In genomic region chr11:102566290-102566689, GRCm38 (mm10) we compare ENCODE assay signal across 34 mouse cellular contexts. TPM values are rescaled to one million over a fixed set of nuclear protein-coding genes. Genes with fewer than 3 reads are reported as not detected.
"Had no signal": no experiment of that assay in that cellular context is flagged by ENCODE, and none has a peak within 500 bp of the region (broad histone marks: within the 10 kb centered on the region; RNA-seq: fewer than 3 reads in every experiment).

No protein-coding gene starts in this region.

- H3K9me3 ChIP-seq: limb, embryonic 10.5 days; limb, embryonic 12.5 days; limb, embryonic 13.5 days; limb, embryonic 15.5 days; liver, embryonic 15.5 days; lung, embryonic 15.5 days; megakaryocyte, embryonic 14.5 days; midbrain, embryonic 10.5 days; midbrain, embryonic 12.5 days; midbrain, embryonic 13.5 days; midbrain, embryonic 15.5 days; neural tube, embryonic 12.5 days; neural tube, embryonic 13.5 days had no signal

- H3K9ac ChIP-seq: limb, embryonic 12.5 days; limb, embryonic 13.5 days; limb, embryonic 15.5 days; liver, embryonic 15.5 days; liver, postnatal 0 days; lung, embryonic 14.5 days; lung, embryonic 15.5 days; midbrain, embryonic 12.5 days; midbrain, embryonic 13.5 days; midbrain, embryonic 15.5 days; neural tube, embryonic 12.5 days; neural tube, embryonic 13.5 days had no signal

- ATAC-seq: liver, postnatal 0 days; lung, postnatal 0 days; midbrain, embryonic 13.5 days; midbrain, embryonic 15.5 days; midbrain, embryonic 16.5 days had no signal

- H3K4me2 ChIP-seq: limb, embryonic 12.5 days; limb, embryonic 13.5 days; limb, embryonic 15.5 days; lung, embryonic 14.5 days; midbrain, embryonic 11.5 days; midbrain, embryonic 12.5 days; midbrain, embryonic 13.5 days; midbrain, embryonic 15.5 days; neural tube, embryonic 12.5 days; neural tube, embryonic 13.5 days had no signal

- H3K27ac ChIP-seq: left cerebral cortex, adult 2 months; limb, embryonic 10.5 days; limb, embryonic 12.5 days; limb, embryonic 13.5 days; limb, embryonic 15.5 days; macrophage; midbrain, embryonic 10.5 days; midbrain, embryonic 12.5 days; midbrain, embryonic 13.5 days; midbrain, embryonic 15.5 days; neural tube, embryonic 12.5 days; neural tube, embryonic 13.5 days had no signal

- H3K36me3 ChIP-seq: limb, embryonic 10.5 days; limb, embryonic 12.5 days; limb, embryonic 13.5 days; limb, embryonic 15.5 days; liver, embryonic 15.5 days; lung, embryonic 15.5 days; midbrain, embryonic 10.5 days; midbrain, embryonic 12.5 days; midbrain, embryonic 13.5 days; midbrain, embryonic 15.5 days; neural tube, embryonic 12.5 days; neural tube, embryonic 13.5 days had no signal

- H3K4me3 ChIP-seq: left cerebral cortex, adult 2 months; limb, embryonic 10.5 days; limb, embryonic 12.5 days; limb, embryonic 13.5 days; limb, embryonic 15.5 days; lung, embryonic 15.5 days; megakaryocyte, embryonic 14.5 days; midbrain, embryonic 10.5 days; midbrain, embryonic 12.5 days; midbrain, embryonic 13.5 days; midbrain, embryonic 15.5 days; myocyte; neural tube, embryonic 12.5 days; neural tube, embryonic 13.5 days had no signal

- DNase-seq: left cerebral cortex, postnatal 4 days; liver, postnatal 0 days; lung, adult 18-20 months; lung, adult 2 months; lung, embryonic 14.5 days; lung, postnatal 10 days; lung, postnatal 14 days; lung, postnatal 36 days; lung, postnatal 4 days; midbrain, embryonic 14.5 days had no signal

- H3K4me1 ChIP-seq: limb, embryonic 10.5 days; limb, embryonic 12.5 days; limb, embryonic 13.5 days; limb, embryonic 15.5 days; lung, embryonic 15.5 days; midbrain, embryonic 10.5 days; midbrain, embryonic 12.5 days; midbrain, embryonic 13.5 days; midbrain, embryonic 15.5 days; neural tube, embryonic 12.5 days; neural tube, embryonic 13.5 days had no signal

- H3K27me3 ChIP-seq: limb, embryonic 12.5 days; limb, embryonic 13.5 days; limb, embryonic 15.5 days; liver, embryonic 15.5 days; lung, embryonic 15.5 days; midbrain, embryonic 12.5 days; midbrain, embryonic 13.5 days; midbrain, embryonic 15.5 days; neural tube, embryonic 12.5 days; neural tube, embryonic 13.5 days had no signal

RNA-seq across cellular contexts. Expression of gene Gm11627, which starts 13.0 kb away (rescaled TPM):
- total RNA-seq: liver, adult 2 months; megakaryocyte progenitor cell, adult 5-6 weeks; megakaryocyte, adult 5-6 weeks; megakaryocyte-erythroid progenitor cell, adult 5-6 weeks; monocyte, adult 5-6 weeks had no signal
- polyA plus RNA-seq: liver, adult 2 months; liver, postnatal 0 days; macrophage had no signal

RNA-seq across cellular contexts. Expression of gene Fzd2, which starts 37.9 kb away (rescaled TPM):
- total RNA-seq: megakaryocyte progenitor cell, adult 5-6 weeks; megakaryocyte, adult 5-6 weeks; megakaryocyte-erythroid progenitor cell, adult 5-6 weeks; monocyte, adult 5-6 weeks had no signal
- polyA plus RNA-seq: macrophage had no signal
